27 mouse cellular contexts compared by ENCODE assay signal in genomic region chr6:83635329-83635728, GRCm38 (mm10). TPM values are rescaled to one million over a fixed set of nuclear protein-coding genes. Genes with fewer than 3 reads are reported as not detected.
"Had no signal": no experiment of that assay in that cellular context is flagged by ENCODE, and none has a peak within 500 bp of the region (broad histone marks: within the 10 kb centered on the region; RNA-seq: fewer than 3 reads in every experiment).

No protein-coding gene starts in this region.

- H3K9me3 ChIP-seq: lung, embryonic 15.5 days; midbrain, embryonic 13.5 days; midbrain, embryonic 15.5 days; neural tube, embryonic 12.5 days had no signal

- H3K4me1 ChIP-seq: lung, embryonic 15.5 days; midbrain, embryonic 13.5 days; midbrain, embryonic 15.5 days; neural tube, embryonic 12.5 days had no signal

- H3K27me3 ChIP-seq: lung, embryonic 15.5 days; midbrain, embryonic 13.5 days; midbrain, embryonic 15.5 days had no signal

- H3K27ac ChIP-seq: liver, embryonic 14.5 days; lung, embryonic 15.5 days; macrophage; midbrain, embryonic 13.5 days; midbrain, embryonic 15.5 days; neural tube, embryonic 12.5 days had no signal

- H3K36me3 ChIP-seq: lung, embryonic 15.5 days; midbrain, embryonic 13.5 days; midbrain, embryonic 15.5 days; neural tube, embryonic 12.5 days had no signal

- DNase-seq: lung, adult 2 months; lung, postnatal 14 days; lung, postnatal 36 days; retina, postnatal 1 day; right cerebral cortex, adult 18-20 months; right cerebral cortex, postnatal 25 days; right cerebral cortex, postnatal 4 days; spleen, adult 18-20 months; thymus, adult 18-20 months; thymus, postnatal 14 days; thymus, postnatal 36 days had no signal

- H3K4me3 ChIP-seq: lung, embryonic 15.5 days; midbrain, embryonic 13.5 days; midbrain, embryonic 15.5 days; neural tube, embryonic 12.5 days had no signal

- H3K9ac ChIP-seq: liver, embryonic 14.5 days; lung, embryonic 15.5 days; midbrain, embryonic 13.5 days; midbrain, embryonic 15.5 days; neural tube, embryonic 12.5 days had no signal

- ATAC-seq: lung, postnatal 0 days; midbrain, embryonic 13.5 days; midbrain, embryonic 15.5 days had no signal

RNA-seq across cellular contexts. Expression of gene Clec4f, which starts 20.7 kb away (rescaled TPM):
- total RNA-seq: megakaryocyte progenitor cell, adult 5-6 weeks; midbrain, postnatal 0 days; monocyte, adult 5-6 weeks; neutrophil, adult 5-6 weeks had no signal
- polyA plus RNA-seq: lung, adult 2 months; lung, embryonic 15.5 days; lung, postnatal 0 days; macrophage; midbrain, embryonic 11.5 days; midbrain, embryonic 13.5 days; midbrain, embryonic 15.5 days; neural tube, embryonic 12.5 days; small intestine, adult 2 months; stomach, embryonic 14.5 days; urinary bladder, adult 2 months had no signal

RNA-seq across cellular contexts. Expression of gene Cd207, which starts 42.3 kb away (rescaled TPM):
- total RNA-seq: megakaryocyte progenitor cell, adult 5-6 weeks; monocyte, adult 5-6 weeks; neutrophil, adult 5-6 weeks had no signal
- polyA plus RNA-seq: lung, embryonic 15.5 days; lung, postnatal 0 days; macrophage; midbrain, embryonic 11.5 days; midbrain, embryonic 13.5 days; midbrain, embryonic 15.5 days; midbrain, postnatal 0 days; neural tube, embryonic 12.5 days; neural tube, embryonic 14.5 days; small intestine, adult 2 months; stomach, embryonic 14.5 days; urinary bladder, adult 2 months had no signal
